Mouse (Mus musculus): ENCODE measurements at regions not wholly inside any gene's neighbourhood (a gene's known extent, or its start where the extent isn't known, plus 50 kb on each side); places are given as distances from the start of the nearest gene placed in this dataset.

DNA sequence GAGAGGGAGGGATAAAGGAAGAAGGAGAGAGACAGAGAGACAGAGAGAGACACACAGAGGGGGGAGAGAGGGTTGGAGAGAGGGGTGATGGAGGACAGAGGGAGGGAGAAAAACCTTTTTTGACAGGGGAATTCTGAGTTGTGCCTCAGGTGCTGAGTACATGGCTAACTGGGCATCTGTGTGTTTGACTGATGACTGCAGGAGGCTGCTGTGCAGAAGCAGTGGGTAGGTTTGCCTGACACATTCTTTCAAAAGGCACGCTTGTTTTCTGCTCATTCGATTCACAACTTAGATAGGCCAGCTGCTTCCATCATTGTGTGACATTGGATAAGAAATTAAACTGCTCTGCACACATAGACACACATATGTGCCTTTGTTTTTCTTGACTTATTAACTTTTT, 150.7 kb upstream of the Rgmb start:
- DNase-seq (ENCODE audit: low spot score in 2 of 2): no peak

DNA sequence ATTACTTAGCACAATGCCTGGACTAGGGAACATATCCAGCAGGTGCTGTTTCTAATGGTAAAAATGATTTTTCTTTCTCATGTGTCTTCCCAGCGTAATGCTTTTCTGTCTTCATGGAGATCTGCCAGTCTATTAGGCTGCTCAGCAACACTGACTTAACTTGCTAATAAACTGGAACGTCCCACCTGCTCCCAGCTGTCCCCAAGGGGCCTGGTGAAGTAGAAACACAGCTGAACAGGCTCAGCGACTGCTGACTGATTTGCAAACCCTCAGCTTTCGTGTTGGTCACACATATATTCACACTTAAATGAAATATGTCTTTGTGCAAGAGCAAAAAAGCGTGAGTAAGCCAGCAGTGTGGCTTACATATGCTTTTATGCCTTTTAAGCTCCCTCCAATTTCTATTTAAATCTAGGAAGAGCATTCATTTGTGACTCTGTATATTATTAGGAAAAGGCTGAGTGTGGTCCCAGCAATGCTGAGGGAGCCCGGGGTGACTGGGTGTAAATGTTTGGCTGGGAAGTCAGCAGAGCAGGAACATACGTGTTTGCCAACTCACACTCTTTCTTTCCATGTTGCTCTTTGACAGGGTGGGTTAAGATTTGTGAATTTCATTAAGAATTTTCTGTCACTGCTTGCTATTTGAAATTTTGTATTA, 146.7 kb upstream of the Rgmb start:
- DNase-seq (ENCODE audit: low spot score in 2 of 2): peak; percentile 26 to 40

DNA sequence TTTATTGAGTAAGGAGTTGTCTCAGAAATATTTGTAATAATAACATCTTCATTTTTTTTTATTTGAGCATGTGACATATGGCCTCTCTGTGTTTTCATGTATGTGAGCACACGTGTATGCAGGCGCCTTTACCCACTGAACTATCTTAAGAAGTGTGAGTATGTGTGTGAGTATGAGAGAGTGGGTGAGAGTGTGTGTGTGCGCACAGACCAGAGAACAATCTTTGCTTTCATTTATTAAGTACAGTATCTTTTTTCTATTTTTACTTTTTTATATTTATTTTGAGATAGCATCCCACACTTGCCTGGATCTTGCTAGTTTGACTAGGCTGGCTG, 140.5 kb upstream of the Rgmb start:
- DNase-seq (ENCODE audit: low spot score in 2 of 2): no peak

DNA sequence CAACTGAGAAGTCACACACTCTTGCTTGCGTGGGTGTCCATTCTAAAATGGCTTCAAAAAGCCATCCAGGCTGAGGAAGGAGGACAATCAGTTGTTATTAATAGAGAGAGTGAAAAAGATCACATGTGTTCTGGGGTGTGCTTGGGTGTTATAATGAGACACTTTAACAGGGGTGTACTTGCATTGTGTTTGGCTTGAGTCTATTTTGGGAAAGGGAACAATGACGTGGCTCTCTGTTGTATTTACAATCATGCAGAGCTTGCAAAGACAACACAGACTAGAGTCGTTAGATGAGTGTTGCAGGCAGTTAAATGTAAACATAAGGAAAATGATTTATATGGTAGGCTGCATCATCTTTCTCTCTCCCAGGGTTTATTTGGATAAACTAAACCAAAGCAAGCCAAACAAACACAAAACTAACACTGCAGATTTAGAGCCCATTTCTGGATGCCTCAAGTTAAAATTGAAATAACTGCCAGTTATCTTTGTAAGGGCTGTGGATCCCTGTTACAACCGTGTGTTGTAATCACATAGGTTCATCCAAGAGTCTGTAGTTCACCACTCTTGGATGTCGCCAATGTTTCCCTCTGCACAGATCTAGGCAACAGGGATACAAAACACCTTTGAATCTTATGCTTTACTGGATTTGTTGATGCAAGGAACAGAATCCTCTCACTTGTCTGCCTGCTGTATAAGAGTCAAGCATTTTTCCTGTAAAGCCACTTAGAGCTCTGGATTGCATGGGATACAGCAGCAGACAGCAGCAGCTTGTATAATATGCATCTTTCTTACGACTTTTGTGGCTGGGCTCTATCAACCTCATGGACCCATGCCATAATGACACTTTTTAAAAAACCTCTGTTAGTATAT, 139.9 kb upstream of the Rgmb start:
- DNase-seq (ENCODE audit: low spot score in 2 of 2): no peak

DNA sequence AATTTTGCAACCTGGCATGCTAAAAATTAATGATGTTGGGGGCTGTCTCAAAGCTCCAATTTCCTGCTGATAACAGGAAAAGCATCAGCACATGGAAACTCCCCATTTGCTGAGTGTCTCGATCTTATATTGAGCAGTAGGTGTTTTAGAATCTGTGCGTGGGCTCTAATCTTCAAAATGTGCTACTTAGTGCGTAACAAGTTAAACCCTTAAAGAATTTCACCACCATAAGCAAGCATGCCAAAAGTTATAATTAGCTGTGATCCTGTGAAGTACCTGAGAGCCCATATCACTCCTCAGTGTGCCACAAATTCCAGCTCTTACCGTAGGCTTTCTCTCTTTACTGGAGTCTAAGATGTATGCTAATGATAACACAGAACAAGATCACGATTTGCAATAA, 137.5 kb upstream of the Rgmb start:
- no peak for DNase-seq (ENCODE audit: low spot score in 2 of 2)

DNA sequence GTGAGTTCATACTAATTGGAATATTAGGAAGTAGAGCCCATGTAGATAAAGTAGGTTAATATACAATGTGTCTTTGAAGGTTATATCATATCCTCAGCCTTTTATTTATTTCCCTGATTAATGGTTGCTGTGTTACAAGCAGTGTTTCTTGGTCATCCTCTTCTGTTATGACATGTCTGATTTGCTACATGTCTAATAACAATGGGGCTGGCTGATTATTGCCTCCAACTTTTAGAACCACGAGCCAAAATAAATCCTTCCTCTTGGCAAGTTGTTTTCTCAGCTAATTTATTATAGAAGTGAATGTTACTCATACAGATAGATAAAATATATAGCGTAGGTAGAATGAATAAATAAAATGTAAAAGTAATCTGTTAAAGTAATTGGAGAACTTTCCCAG, 124.8 kb upstream of the Rgmb start:
- no peak for DNase-seq (ENCODE audit: low spot score in 2 of 2)

DNA sequence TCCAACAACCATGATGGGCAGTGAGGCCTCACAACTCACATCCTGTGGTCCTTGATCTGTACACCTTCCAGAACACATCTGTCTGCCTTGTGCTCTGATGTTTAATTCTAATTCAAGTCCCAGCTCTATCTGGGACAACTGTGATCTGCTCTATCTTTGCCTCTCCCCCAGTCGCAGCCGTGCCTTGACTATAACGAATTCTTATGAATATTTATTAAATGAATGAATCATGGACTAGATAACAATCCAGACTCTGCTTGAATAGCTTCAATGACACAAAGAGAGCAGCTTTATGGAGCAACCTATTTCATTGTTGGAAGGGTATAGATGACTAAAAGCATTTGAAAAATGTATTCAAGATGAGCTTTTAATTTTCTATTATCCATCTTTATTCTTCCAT, 120.8 kb upstream of the Rgmb start:
- no peak for DNase-seq (ENCODE audit: low spot score in 2 of 2)

DNA sequence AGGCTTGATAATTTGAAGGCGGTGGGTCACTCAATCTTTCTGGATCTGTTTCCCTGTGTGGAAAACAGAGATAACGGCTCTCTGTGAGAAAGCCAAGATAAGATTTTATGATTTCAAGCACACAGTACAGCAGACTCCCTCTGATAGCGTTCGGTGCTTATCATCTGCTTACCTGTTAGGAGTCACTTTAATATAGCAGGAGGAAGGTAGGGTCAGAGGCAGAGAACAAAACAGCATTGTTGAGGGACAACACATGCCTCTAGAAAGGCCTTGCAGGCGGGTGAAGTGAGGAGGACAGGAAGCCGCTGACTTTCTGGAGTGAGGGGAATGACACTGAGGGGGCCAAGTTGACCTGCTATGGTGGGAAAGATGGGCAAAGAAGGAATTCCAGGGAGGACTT, 118.9 kb upstream of the Rgmb start:
- DNase-seq (ENCODE audit: low spot score in 2 of 2): no peak

DNA sequence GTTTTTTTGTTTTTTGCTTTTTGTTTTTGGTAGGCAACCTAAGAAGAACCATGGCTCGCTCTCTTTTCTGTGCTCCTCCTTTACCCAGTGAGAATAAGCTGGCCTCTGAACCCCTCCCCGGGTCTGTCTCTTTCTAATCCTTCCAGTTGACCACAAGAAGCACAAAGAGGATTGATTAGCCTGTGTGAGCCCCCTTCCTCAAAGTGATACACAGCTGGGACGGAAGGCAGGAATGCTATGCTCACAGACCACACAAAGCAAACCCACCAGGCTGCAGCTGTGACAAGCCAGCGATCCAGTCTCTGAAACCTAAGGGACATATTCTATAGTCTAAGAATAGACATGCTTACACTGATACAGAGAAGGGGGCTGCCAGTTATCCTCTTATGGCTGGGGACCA, 111.5 kb upstream of the Rgmb start:
- DNase-seq (ENCODE audit: low spot score in 2 of 2): no peak

DNA sequence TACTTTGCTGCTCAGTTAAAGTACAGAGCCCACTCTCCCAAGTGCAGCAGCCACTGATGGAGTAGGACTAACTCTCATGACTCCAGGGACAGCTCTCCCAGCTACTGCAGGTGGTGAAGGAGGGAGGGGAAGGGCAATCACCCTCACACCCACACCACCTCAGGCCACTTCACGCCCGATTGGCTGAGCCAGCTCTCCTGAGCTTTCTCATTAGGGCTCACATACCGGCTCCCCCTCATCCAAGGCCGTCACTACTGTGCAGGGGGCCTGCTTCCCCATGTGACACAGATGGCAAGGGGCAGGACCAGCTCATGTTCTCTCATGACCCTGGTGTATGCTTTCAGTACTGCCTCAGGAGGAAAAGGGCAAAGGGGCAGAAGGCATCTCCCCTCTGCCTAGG, 87.8 kb upstream of the Rgmb start:
- no peak for DNase-seq (ENCODE audit: low spot score in 2 of 2)

DNA sequence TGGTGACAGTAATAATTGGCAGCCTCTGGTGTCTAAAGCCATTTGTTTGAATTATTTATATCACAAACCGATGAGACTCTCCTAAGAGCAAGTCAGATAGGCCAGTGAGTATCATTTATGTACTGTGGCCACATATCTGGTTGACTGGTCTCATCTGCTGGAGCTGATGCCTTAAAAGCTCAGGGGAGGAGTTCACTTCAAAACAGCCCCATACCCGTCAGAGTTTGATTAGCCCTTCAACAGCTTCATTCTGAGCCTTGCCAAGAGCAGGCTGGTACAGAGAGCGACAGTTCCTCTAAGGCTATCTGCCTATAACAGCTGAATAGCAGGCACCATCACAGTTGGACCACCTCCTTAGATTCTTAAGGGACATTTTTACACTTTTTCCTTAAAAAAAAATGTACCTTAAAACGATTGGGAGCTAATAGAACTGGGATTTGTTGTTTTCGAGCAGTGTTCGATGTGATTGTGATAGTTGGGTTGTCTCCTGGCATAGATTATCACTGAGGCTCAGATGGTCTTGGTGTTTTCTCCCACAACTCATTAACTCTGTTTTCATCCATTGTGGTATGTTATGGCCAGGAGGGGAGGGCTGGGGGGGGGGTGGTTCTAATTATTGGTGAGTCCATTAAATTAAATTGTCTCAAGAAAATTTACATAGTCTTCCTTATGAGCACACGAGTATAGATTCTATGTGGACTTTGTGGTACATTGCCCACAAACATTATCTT, 68.0 kb upstream of the Rgmb start:
- no peak for DNase-seq (ENCODE audit: low spot score in 2 of 2)

DNA sequence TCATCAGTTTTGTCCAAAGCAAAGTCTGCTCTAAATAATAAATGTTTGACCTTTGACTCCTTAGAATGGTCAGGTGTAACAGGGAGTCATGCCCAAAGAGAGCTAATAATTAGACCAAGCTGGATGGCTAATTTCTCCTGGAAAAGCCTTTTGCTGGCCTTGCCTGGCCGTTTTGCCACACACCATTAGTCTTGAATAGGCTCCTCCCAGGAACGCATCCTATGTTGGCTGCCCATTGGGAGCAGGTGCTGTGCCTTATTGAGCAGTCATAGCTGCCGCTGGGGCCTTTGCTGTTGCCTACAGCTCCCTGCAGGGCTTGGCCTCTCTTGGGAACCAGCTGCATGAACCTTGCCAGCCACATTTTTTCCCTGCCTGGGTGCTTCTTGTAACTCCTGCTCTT, 65.1 kb upstream of the Rgmb start:
- DNase-seq (ENCODE audit: low spot score in 2 of 2): no peak

DNA sequence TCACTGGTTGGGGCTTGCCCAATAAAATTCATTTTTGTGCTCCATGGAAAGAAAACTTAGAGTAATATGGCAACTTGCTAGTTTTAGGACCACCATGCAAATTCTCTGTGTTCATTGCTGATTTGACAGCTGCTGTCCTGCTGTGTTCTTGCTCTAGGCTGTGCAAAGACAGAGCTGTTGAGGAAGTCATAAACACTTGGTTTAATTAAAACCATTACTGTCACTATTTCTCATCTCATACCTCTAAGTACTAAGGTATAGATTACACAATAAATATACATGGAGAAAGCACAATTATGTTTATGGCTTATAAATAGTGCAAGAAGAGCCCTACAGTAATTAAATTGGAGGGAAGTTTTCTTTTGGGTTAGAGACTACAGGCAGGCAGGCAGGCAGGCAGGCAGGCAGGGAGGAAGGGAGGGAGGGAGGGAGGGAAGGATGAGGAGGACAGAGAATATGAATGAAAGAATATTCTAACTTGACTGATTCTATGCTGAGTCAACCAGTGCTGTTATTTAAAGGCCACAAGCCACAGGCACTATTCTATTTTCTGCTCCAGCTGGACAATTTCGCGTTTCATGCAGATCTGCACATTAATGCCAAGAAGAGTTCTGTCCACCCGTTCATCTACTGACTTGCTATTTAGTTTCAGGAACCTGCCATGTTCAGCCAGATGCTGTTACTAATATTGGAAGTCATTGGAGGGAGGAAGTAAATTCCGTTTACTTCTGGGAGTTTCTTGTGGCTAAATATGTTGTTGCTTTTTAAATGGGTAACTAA, 61.2 kb upstream of the Rgmb start:
- peak; percentile 21 to 33 for DNase-seq (ENCODE audit: low spot score in 2 of 2)

DNA sequence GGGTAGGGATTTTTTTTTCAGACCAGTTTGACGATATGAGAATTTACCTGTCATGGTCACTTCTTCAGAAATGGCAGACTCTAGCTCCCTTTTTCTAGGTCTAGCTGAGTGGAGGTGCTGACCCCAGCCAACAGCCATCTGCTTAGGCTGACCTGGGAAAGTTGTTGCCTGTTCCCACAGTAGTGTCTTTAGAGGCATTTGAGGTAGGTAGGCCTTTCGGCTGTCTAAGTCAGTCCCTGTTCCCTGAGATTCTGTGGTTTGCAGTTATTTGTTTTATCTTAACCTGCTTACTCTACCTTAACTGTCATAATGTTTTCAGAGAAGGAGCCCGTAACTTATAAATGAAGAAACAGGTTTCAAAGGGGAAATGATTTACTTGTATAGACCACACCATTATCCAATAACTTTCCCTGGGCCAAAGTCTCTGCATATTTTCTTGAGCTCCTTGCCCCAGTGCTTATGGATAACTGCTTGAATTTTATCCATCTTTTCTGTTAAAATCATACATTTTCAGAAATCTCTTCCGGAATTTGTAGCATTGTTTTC, 59.8 kb upstream of the Rgmb start:
- no peak for DNase-seq (ENCODE audit: low spot score in 2 of 2)

DNA sequence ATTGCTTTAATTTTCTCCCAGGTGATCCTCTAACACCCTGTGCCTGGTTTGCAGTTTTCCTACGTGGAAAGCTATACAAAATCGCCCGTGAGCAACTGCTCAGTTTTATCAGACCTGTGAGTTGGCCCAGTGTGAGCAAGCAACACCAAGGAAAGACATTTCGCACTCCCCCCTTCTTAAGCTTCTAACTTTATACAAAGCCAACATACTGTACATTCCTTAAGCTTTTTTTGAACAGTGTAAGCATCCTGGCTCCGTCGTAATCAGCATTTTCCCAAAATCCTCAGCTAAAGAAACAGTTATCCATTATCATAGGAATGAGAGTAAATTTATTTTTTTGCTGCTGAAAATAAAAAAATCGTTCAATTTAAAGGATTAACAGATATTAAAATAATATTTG, 52.0 kb upstream of the Rgmb start:
- DNase-seq (ENCODE audit: low spot score in 2 of 2): no peak

DNA sequence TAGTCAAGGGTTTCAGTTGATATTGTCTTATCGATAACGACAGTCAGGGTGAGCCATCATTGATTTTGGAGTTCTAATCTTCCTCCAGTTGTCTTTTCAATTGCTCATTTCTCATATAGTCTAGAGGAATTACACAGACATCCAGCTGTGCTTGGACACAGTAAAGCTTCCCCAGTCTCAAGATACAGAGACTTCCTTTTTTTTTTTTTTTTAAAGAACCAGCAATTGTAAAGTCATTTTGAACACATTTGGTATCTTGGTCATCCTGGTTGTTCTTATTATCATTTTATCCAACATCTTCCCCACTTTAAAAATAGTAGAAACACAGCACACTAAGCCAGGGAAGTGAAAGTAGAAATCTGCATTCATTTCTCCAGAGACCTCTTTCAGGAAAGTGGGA, 51.4 kb upstream of the Rgmb start:
- no peak for DNase-seq (ENCODE audit: low spot score in 2 of 2)

Data from right cerebral cortex, postnatal 10 days (tissue).